9 mouse cellular contexts compared by ENCODE assay signal in genomic region chr5:91307907-91308306, GRCm38 (mm10).
DNase-seq lines count a peak whose midpoint lies in the region; ATAC-seq and TF ChIP-seq lines count a peak whose summit lies in the region.
"Had no signal": no experiment of that assay in that cellular context is flagged by ENCODE, and none has a peak within 500 bp of the region (broad histone marks: within the 10 kb centered on the region; RNA-seq: fewer than 3 reads in every experiment).

No protein-coding gene starts in this region.

- no peak overlapping the region for H3K4me2 ChIP-seq in neural tube, embryonic 11.5 days (ENCODE audit: low read depth)
- no peak overlapping the region for H3K4me2 ChIP-seq in embryonic facial prominence, embryonic 11.5 days (ENCODE audit: low read depth, low read length)
- H3K4me2 ChIP-seq in hindbrain, postnatal 0 days (ENCODE audit: low read depth, low read length) = no peak overlapping the region
- no peak overlapping the region for H3K4me2 ChIP-seq in neural tube, embryonic 12.5 days (replicated peaks)

- no peaks in the 10 kb centered on the region for H3K4me1 ChIP-seq in neural tube, embryonic 11.5 days (ENCODE audit: control insufficient read depth, insufficient read depth, low read length)
- no peaks in the 10 kb centered on the region for H3K4me1 ChIP-seq in embryonic facial prominence, embryonic 11.5 days (ENCODE audit: control insufficient read depth, insufficient read depth, low read length)
- no peaks in the 10 kb centered on the region for H3K4me1 ChIP-seq in hindbrain, postnatal 0 days (ENCODE audit: insufficient read depth, low read length)
- no peaks in the 10 kb centered on the region for H3K4me1 ChIP-seq in neural tube, embryonic 12.5 days

- no peaks in the 10 kb centered on the region for H3K27me3 ChIP-seq in neural tube, embryonic 11.5 days (ENCODE audit: control insufficient read depth, insufficient read depth, low read length)
- H3K27me3 ChIP-seq in embryonic facial prominence, embryonic 11.5 days (ENCODE audit: control insufficient read depth, insufficient read depth, low read length) = no peaks in the 10 kb centered on the region
- H3K27me3 ChIP-seq in hindbrain, postnatal 0 days (ENCODE audit: insufficient read depth, low read length) = no peaks in the 10 kb centered on the region
- no peaks in the 10 kb centered on the region for H3K27me3 ChIP-seq in neural tube, embryonic 12.5 days (replicated peaks)

- intact Hi-C loops in left cerebral cortex, postnatal 14 days (cut with DNase I) = loop anchor here (2.0 to 10.0 kb wide), 3 partner anchors 331 to 637 kb away; no protein-coding TSS in a partner anchor

- H3K9ac ChIP-seq in neural tube, embryonic 11.5 days (ENCODE audit: low read length) = no peak overlapping the region
- H3K9ac ChIP-seq in embryonic facial prominence, embryonic 11.5 days (replicated peaks; ENCODE audit: low read length) = no peak overlapping the region
- H3K9ac ChIP-seq in hindbrain, postnatal 0 days (replicated peaks; ENCODE audit: low read length) = no peak overlapping the region
- no peak overlapping the region for H3K9ac ChIP-seq in neural tube, embryonic 12.5 days

- no peaks in the 10 kb centered on the region for H3K36me3 ChIP-seq in neural tube, embryonic 11.5 days (ENCODE audit: control insufficient read depth, insufficient read depth, low read length)
- H3K36me3 ChIP-seq in embryonic facial prominence, embryonic 11.5 days (replicated peaks; ENCODE audit: control insufficient read depth, insufficient read depth, low read depth, low read length) = no peaks in the 10 kb centered on the region
- H3K36me3 ChIP-seq in hindbrain, postnatal 0 days (ENCODE audit: insufficient read depth, low read length) = no peaks in the 10 kb centered on the region
- H3K36me3 ChIP-seq in neural tube, embryonic 12.5 days = no peaks in the 10 kb centered on the region

- ATAC-seq in neural tube, embryonic 11.5 days (ENCODE audit: insufficient read depth, low FRiP score, low TSS enrichment) = peak; percentile 51; the same call in 1 of the 2 replicates
- no peak for ATAC-seq in embryonic facial prominence, embryonic 11.5 days (replicated peaks; ENCODE audit: insufficient number of reproducible peaks, low FRiP score, low TSS enrichment, low read depth)
- peak; percentile 61 for ATAC-seq in hindbrain, postnatal 0 days
- ATAC-seq in neural tube, embryonic 12.5 days (ENCODE audit: low FRiP score, low read depth) = peak; percentile 71; the same call in 1 of the 2 replicates

- no peak overlapping the region for H3K27ac ChIP-seq in neural tube, embryonic 11.5 days (ENCODE audit: low read depth, low read length)
- no peak overlapping the region for H3K27ac ChIP-seq in embryonic facial prominence, embryonic 11.5 days (replicated peaks; ENCODE audit: low read depth, low read length)
- H3K27ac ChIP-seq in hindbrain, postnatal 0 days = no peak overlapping the region
- H3K27ac ChIP-seq in neural tube, embryonic 12.5 days = no peak overlapping the region

- WGBS in neural tube, embryonic 11.5 days = 21% methylated on average over 1 of the region's 1 CpGs
- 12% methylated on average over 1 of the region's 1 CpGs for WGBS in embryonic facial prominence, embryonic 11.5 days
- 3% methylated on average over 1 of the region's 1 CpGs for WGBS in hindbrain, postnatal 0 days
- WGBS in neural tube, embryonic 12.5 days = 11% methylated on average over 1 of the region's 1 CpGs

- no peak for DNase-seq in neural tube, embryonic 11.5 days (ENCODE audit: low spot score)
- no peak for DNase-seq in neural tube, embryonic 10.5 days (ENCODE audit: extremely low spot score, low spot score)
- peak; percentile 71 for DNase-seq in ZHBTc4 (ENCODE audit: low read depth, low spot score)
- peak; percentile 71 for DNase-seq in embryonic facial prominence, embryonic 11.5 days (ENCODE audit: low spot score)
- DNase-seq in hindbrain, postnatal 0 days (ENCODE audit: low spot score) = peak; percentile 82
- peak; percentile 58 to 67 for DNase-seq in left cerebral cortex, postnatal 14 days (ENCODE audit: low spot score in 2 of 2)
- DNase-seq in spleen, postnatal 10 days (ENCODE audit: low spot score in 2 of 2) = no peak

- TF ChIP-seq CTCF in hindbrain, postnatal 0 days (IDR thresholded peaks at IDR 0.05; ENCODE audit: low read depth) = peak; percentile 90

- no peaks in the 10 kb centered on the region for H3K9me3 ChIP-seq in neural tube, embryonic 11.5 days (ENCODE audit: control insufficient read depth, low read length)
- H3K9me3 ChIP-seq in embryonic facial prominence, embryonic 11.5 days (replicated peaks; ENCODE audit: control insufficient read depth, low read length) = no peaks in the 10 kb centered on the region
- no peaks in the 10 kb centered on the region for H3K9me3 ChIP-seq in hindbrain, postnatal 0 days (ENCODE audit: low read length)
- H3K9me3 ChIP-seq in neural tube, embryonic 12.5 days = no peaks in the 10 kb centered on the region
- H3K9me3 ChIP-seq: megakaryocyte, embryonic 14.5 days had no signal

- no peak overlapping the region for H3K4me3 ChIP-seq in neural tube, embryonic 11.5 days (ENCODE audit: low read depth, low read length)
- no peak overlapping the region for H3K4me3 ChIP-seq in embryonic facial prominence, embryonic 11.5 days (ENCODE audit: low read depth, low read length)
- H3K4me3 ChIP-seq in hindbrain, postnatal 0 days (ENCODE audit: low read length) = no peak overlapping the region
- no peak overlapping the region for H3K4me3 ChIP-seq in neural tube, embryonic 12.5 days
- H3K4me3 ChIP-seq: megakaryocyte, embryonic 14.5 days had no signal

Comparison
In these comparisons a context has a peak if more than half of its experiments do, and no peak if none do; other contexts are left out.
1. DNase-seq: peak in ZHBTc4 (single experiment), embryonic facial prominence, embryonic 11.5 days (single experiment), hindbrain, postnatal 0 days (single experiment) and left cerebral cortex, postnatal 14 days (2 of 2); none in neural tube, embryonic 11.5 days (single experiment), neural tube, embryonic 10.5 days (single experiment) and spleen, postnatal 10 days (0 of 2).